Mouse (Mus musculus) left cerebral cortex, adult 18-20 months (tissue): Measurements from ENCODE around the gene Slc29a2. TPM values are rescaled to one million over a fixed set of nuclear protein-coding genes. Genes with fewer than 3 reads are reported as not detected.

Experiments
- DNase-seq, 2 experiments: peaks; one replicate each; pipeline ENCODE4 v3.0.0; 2021 to 2022; ENCODE audit warnings: low spot score in 2 of 2, mixed read lengths in 1 of 2
- total RNA-seq, 2 experiments: library from RNA; stranded (reverse); gene quantifications; 2 replicates each; pipeline ENCODE4 v1.2.3; 2021

Slc29a2 gene
- total RNA-seq, 2 experiments from 2014 or later: 13.4 to 16.4 TPM

- no peak for DNase-seq
These were observed 2.5 kb downstream of the Slc29a2 start for GRCm38 (mm10) chr19:5026111-5026510.

- DNase-seq: no peak
These were observed 9.0 kb downstream of the Slc29a2 start for GRCm38 (mm10) chr19:5032686-5033085.

GRCm38 (mm10) chr19:5036577-5036976 lies 12.9 kb downstream of the Slc29a2 start:
- no peak for DNase-seq

GRCm38 (mm10) chr19:5037678-5038571 lies 14.3 kb downstream of the Slc29a2 start:
- peak; percentile 89 to 90 for DNase-seq

GRCm38 (mm10) chr19:5038709-5039156 lies 15.1 kb downstream of the Slc29a2 start, which contains the start of the genes B4gat1 and AC124502.3:
TSS of gene B4gat1 (plus strand) at chr19:5038826.
TSS of gene AC124502.3 (plus strand) at chr19:5038891.
- DNase-seq: peak; percentile 88 to 94

GRCm38 (mm10) chr19:5039301-5040114 lies 15.8 kb downstream of the Slc29a2 start:
- DNase-seq: peak in 1 of 2 experiments; percentile 32

- peak; percentile 93 for DNase-seq
These were observed 17.3 kb downstream of the Slc29a2 start, which contains the start of gene Brms1 for GRCm38 (mm10) chr19:5040862-5041523. TSS of gene Brms1 (plus strand) at chr19:5041354.

GRCm38 (mm10) chr19:5041588-5041987 lies 17.9 kb downstream of the Slc29a2 start:
- DNase-seq: no peak

- DNase-seq: no peak
These were observed 21.9 kb downstream of the Slc29a2 start for GRCm38 (mm10) chr19:5045531-5045930.

- DNase-seq: peak; percentile 70 to 82
These were observed 24.7 kb downstream of the Slc29a2 start for GRCm38 (mm10) chr19:5048138-5049056.

GRCm38 (mm10) chr19:5049325-5049724 lies 25.7 kb downstream of the Slc29a2 start:
- DNase-seq: no peak

- DNase-seq: peak; percentile 69 to 84
These were observed 26.6 kb downstream of the Slc29a2 start, which contains the start of gene Rin1 for GRCm38 (mm10) chr19:5050047-5050905. TSS of gene Rin1 (plus strand) at chr19:5050481.

GRCm38 (mm10) chr19:5051031-5051430 lies 27.4 kb downstream of the Slc29a2 start:
- peak in 1 of 2 experiments; percentile 42 for DNase-seq

GRCm38 (mm10) chr19:5051515-5051914 lies 27.9 kb downstream of the Slc29a2 start:
- DNase-seq: no peak

- peak; percentile 72 to 79 for DNase-seq
These were observed 28.6 kb downstream of the Slc29a2 start for GRCm38 (mm10) chr19:5052166-5052822.

- DNase-seq: no peak
These were observed 29.2 kb downstream of the Slc29a2 start for GRCm38 (mm10) chr19:5052853-5053252.

GRCm38 (mm10) chr19:5053909-5054308 lies 30.2 kb downstream of the Slc29a2 start:
- DNase-seq: peak; percentile 70 to 71

GRCm38 (mm10) chr19:5056251-5056650 lies 32.6 kb downstream of the Slc29a2 start:
- no peak for DNase-seq
